Mouse (Mus musculus): ENCODE measurements around the gene Gm10490. TPM values are rescaled to one million over a fixed set of nuclear protein-coding genes. Genes with fewer than 3 reads are reported as not detected.
A peak's percentile ranks its signal among the peaks of the same experiment; 100 is the strongest.

The Gm10490 gene
- total RNA-seq, 2 experiments from 2014 or later: not detected

DNA sequence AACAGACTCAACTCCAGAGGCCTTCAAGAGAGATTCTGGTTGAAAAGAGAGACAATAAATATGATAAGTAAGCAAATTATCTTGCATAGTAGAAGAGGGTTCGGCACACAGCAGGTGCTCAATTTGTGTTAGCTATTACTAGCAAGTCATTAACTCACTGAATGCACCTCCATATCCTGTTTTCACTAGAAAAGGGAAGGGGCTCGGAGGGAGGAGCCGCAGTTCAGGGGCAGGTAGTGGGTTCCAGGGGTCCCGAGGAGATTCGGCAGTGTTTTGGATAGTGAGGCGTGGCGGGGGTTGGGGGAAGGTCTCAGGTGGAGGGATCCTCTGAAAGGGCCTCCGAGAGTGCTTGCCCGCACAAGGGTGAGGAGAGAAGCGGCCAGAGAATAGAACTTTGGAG is 17.8 kb downstream of the Gm10490 start:
- DNase-seq: no peak

DNA sequence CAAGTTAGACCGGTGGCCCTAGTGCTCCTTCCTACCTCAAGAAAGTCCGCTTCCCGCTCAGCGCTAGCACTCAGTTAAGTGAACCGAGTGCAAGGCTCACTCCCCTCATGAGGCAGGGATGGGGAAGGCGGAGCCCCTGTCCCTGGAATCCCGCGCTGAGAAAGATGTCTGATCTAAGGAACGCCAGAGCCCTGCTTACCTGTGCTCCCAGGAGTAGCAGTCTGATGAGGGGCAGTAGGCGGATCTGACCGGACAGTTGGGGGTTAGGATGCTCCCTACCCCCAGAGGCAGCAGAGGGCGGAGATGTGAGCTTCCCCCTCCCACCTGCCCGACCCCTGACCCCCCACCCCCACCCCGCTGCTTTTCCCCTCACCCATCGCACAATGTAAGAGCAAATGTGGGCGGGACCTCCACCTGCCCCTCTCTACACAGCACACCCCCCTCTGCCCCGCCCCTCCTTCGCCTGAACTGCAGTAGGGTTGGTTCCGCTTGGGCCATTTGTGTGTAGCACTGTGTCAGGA is 19.0 kb downstream of the Gm10490 start, which contains the start of gene Eras:
Eras (minus strand) TSS at position 338 of the 521 bp plus-strand sequence.
- no peak for DNase-seq

DNA sequence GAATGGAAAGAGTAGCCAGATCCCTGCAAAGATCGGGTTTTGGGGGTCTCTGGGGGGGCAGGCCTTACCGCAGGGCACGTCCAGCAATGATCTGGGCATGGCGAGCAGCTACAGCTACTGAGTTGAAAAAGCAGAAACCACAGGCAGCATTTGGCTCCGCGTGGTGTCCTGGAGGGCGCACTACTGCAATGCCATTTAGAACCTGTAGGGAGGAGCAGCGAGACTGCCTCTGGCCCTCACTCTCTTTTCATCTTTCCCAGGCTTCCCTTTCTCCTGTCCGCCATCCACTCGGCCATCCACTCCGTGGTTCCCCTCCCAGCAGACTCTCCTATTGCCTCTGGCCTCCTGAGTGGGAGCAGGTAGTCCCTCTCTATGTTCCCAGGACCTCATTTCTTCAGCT is 27.5 kb downstream of the Gm10490 start:
- no peak for DNase-seq

DNA sequence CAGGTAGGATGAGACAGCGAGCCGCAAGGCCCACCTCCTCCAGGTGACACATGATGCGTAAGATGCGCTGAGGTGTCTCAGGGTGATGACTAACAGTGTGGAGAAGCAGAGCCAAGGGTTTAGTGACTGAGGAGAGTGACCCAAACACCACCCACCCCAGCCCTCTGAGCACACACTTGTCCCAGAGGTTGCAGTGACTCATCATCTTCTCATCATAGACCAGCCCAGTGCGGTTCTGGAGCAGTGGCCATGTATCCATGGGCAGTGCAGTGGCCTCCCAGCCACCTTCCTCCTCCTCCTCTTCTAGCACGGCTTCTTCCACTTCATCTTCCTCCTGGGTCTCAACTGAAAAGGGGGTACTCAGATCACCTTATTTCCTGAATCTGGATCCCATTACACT is 28.3 kb downstream of the Gm10490 start:
- DNase-seq: no peak

DNA sequence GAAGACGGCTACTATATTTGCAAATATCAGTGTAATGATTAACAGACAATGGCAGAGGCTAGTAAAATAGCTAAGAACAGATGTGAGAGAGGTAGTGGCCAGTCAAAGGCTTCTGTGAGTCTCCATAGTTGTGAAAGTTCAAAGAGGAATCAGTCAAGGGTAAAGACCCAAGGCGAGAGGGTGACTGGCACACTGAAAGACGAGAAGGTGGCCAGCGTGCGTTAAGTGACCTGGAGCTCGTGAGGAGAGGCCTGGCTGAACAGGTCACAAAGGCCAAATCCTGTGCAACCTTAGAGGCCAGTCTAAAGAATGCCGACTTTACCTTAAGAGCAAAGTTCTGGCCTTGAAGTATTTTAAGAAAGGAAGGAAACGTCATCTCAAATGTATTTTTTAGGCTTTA is 36.3 kb downstream of the Gm10490 start:
- DNase-seq: no peak

- peak; percentile 8 for DNase-seq
These were observed 38.0 kb downstream of the Gm10490 start, which contains the start of gene Hdac6 for GRCm38 (mm10) chrX:7947108-7947899. Hdac6 (minus strand) TSS chrX:7947889.

DNA sequence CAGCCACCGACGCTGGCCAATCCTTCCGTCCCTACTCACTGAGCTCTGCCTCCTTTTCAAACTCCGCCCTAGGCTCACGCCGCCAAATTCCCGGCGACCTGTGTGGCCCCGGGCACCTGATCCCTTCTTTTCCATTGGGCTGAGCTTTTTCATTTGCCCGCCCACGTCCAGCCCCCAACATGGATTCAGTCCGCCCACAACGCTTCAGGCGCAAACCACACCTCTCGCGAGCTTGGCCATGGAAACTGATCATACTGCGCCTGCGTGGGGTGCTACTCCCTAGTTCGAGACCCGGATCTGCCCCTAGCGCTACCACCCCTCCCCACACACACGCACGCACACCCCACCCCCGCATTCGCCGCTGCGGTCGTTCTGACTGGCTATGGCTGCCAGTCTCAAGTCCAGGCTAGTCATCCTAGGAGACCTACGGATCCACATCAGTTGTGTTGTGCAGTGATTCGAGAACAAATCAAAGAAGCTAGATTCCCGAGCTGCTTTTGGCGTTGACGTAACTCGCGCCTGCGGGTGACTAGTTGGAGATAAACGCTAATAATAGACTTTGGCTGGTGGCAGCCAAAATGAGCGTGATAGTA is 38.7 kb downstream of the Gm10490 start:
- DNase-seq: peak; percentile 94

- DNase-seq: no peak
These were observed 40.7 kb downstream of the Gm10490 start for GRCm38 (mm10) chrX:7950091-7950490.

DNA sequence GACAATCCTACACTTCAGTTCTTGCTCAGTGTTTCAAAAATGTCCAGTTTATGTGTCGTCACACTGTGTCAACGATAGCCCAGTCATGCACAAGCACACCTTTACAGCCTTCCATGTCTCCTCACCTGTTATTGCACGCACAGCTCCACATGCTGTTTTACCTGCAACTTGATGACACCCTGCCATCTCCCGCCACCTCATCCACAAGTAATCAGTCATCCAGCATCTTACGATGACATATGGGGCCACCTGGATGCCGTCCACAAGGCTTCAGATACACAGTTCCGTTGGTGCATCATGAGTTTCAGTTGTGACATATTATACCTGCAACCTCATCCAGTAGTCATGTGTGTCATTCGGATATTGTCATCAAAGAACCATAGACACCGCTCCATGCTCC is 49.5 kb downstream of the Gm10490 start:
- DNase-seq: no peak

Other genes with a start within 250 kb of the Gm10490 start
- gene Plp2, start 238.2 kb upstream of the Gm10490 start, total RNA-seq (2021): 100 to 1,000 TPM; 101 to 115 TPM
- 1 to 10 TPM; 2.3 to 2.7 TPM for gene Magix, start 228.3 kb upstream of the Gm10490 start, total RNA-seq (2021)
- 10 to 100 TPM; 26.1 to 26.4 TPM for gene Gpkow, start 212.4 kb upstream of the Gm10490 start, total RNA-seq (2021)
- 10 to 100 TPM; 23.6 to 23.9 TPM for gene Wdr45, start 195.2 kb upstream of the Gm10490 start, total RNA-seq (2021)
- gene Gm45208, start 187.3 kb upstream of the Gm10490 start, total RNA-seq (2021): not detected
- 10 to 100 TPM; 10.3 to 11.0 TPM for gene Praf2, start 181.1 kb upstream of the Gm10490 start, total RNA-seq (2021)
- 1 to 10 TPM; 1.2 to 3.0 TPM for gene Ccdc120, start 158.6 kb upstream of the Gm10490 start, total RNA-seq (2021)
- gene Tfe3, start 147.0 kb upstream of the Gm10490 start, total RNA-seq (2021): 10 to 100 TPM; 16.2 to 16.5 TPM
- 10 to 100 TPM; 23.7 to 28.4 TPM for gene Gripap1, start 119.8 kb upstream of the Gm10490 start, total RNA-seq (2021)
- under 1 TPM; 0.48 to 0.59 TPM for gene Kcnd1, start 87.3 kb upstream of the Gm10490 start, total RNA-seq (2021)
- gene Otud5, start 68.2 kb upstream of the Gm10490 start, total RNA-seq (2021): 10 to 100 TPM; 34.8 to 39.3 TPM
- 1 to 10 TPM; 3.3 to 5.0 TPM for gene Pim2, start 31.3 kb upstream of the Gm10490 start, total RNA-seq (2021)
- gene Slc35a2, start 25.5 kb upstream of the Gm10490 start, total RNA-seq (2021): 10 to 100 TPM; 15.5 to 17.7 TPM
- 10 to 100 TPM; 35.0 to 37.7 TPM for gene Pqbp1, start 10.3 kb upstream of the Gm10490 start, total RNA-seq (2021)
- gene Timm17b, start 10.2 kb upstream of the Gm10490 start, total RNA-seq (2021): 10 to 100 TPM; 57.3 to 61.3 TPM
- not detected for gene Gm10491, start 1.7 kb upstream of the Gm10490 start, total RNA-seq (2021)
- gene Pcsk1n, start 10.3 kb downstream of the Gm10490 start, total RNA-seq (2021): not detected
- gene Eras, start 19.1 kb downstream of the Gm10490 start, total RNA-seq (2021): not detected
- 10 to 100 TPM; 30.3 to 32.8 TPM for gene Hdac6, start 38.3 kb downstream of the Gm10490 start, total RNA-seq (2021)
- gene Gata1, start 68.5 kb downstream of the Gm10490 start, total RNA-seq (2021): under 1 TPM in 1 of 2 experiments, not detected in 1; 0.14 TPM
- gene Glod5, start 109.0 kb downstream of the Gm10490 start, total RNA-seq (2021): not detected
- 10 to 100 TPM; 16.3 to 16.4 TPM for gene Suv39h1, start 165.2 kb downstream of the Gm10490 start, total RNA-seq (2021)
- gene Was, start 181.0 kb downstream of the Gm10490 start, total RNA-seq (2021): 1 to 10 TPM; 1.5 to 2.1 TPM
- 10 to 100 TPM; 74.1 to 79.1 TPM for gene Wdr13, start 223.3 kb downstream of the Gm10490 start, total RNA-seq (2021)
- 100 to 1,000 TPM; 471 to 553 TPM for gene Rbm3, start 236.3 kb downstream of the Gm10490 start, total RNA-seq (2021)